Mouse (Mus musculus) stomach, embryonic 16.5 days (tissue): ENCODE measurements around the gene Dnase1l1. TPM values are rescaled to one million over a fixed set of nuclear protein-coding genes. Genes with fewer than 3 reads are reported as not detected.

Experiments used
- ATAC-seq: fragments of 200-750 bp; cut with Nextera tagmentation; 2 replicates; pipeline ENCODE4 v1.8.0; 2017; ENCODE audit warnings: moderate number of reproducible peaks, moderate TSS enrichment; ENCODE audit not compliant: insufficient read depth, low FRiP score
- H3K27ac ChIP-seq: fragments of 300-500 bp; sonication (generic); 2 replicates; pipeline ENCODE4 v1.5.1; 2014; ENCODE audit warnings: low read length
- H3K27me3 ChIP-seq: fragments of 300-500 bp; sonication (generic); 2 replicates; pipeline ENCODE4 v1.6.1; 2014; ENCODE audit warnings: low read length, control low read depth, mixed read lengths; ENCODE audit not compliant: control insufficient read depth, insufficient read depth
- H3K36me3 ChIP-seq: fragments of 300-500 bp; sonication (generic); 2 replicates; pipeline ENCODE4 v1.6.1; 2014; ENCODE audit warnings: low read length; ENCODE audit not compliant: control insufficient read depth, insufficient read depth
- H3K4me1 ChIP-seq: fragments of 300-500 bp; sonication (generic); 2 replicates; pipeline ENCODE4 v1.6.1; 2014; ENCODE audit warnings: low read length, control low read depth, mixed read lengths; ENCODE audit not compliant: control insufficient read depth, insufficient read depth
- H3K4me2 ChIP-seq: fragments of 300-500 bp; sonication (generic); 2 replicates; pipeline ENCODE4 v1.6.1; 2014; ENCODE audit warnings: low read depth, low read length, mixed read lengths
- H3K4me3 ChIP-seq: fragments of 300-500 bp; sonication (generic); replicated peaks from 2 replicates; pipeline ENCODE4 v1.5.1; 2014; ENCODE audit warnings: mild to moderate bottlenecking, low read length
- H3K9ac ChIP-seq: fragments of 300-500 bp; sonication (generic); 2 replicates; pipeline ENCODE4 v1.6.1; 2014; ENCODE audit warnings: low read length
- H3K9me3 ChIP-seq: fragments of 300-500 bp; sonication (generic); replicated peaks from 2 replicates; pipeline ENCODE4 v1.6.1; 2016; ENCODE audit warnings: low read length, control low read depth; ENCODE audit not compliant: control insufficient read depth
- WGBS: fragments of 180-500 bp; shearing (Covaris S2); extraction: QIAGEN DNeasy Blood & Tissue Kit; methylation state at CpG from one replicate; pipeline ENCODE4 v1.1.7; 2014; 5-methylcytosine and 5-hydroxymethylcytosine counted together
- polyA plus RNA-seq: library from polyadenylated mRNA; unstranded; fragments of >200 nt; fragmentation: Nextera tagmentation; extraction: Ambion mirVana; gene quantifications from 2 replicates; pipeline ENCODE4 v1.2.1, GENCODE M21; 2015

Gene Dnase1l1
- polyA plus RNA-seq, result 14.8 and 18.7 TPM in 2 replicates

DNA sequence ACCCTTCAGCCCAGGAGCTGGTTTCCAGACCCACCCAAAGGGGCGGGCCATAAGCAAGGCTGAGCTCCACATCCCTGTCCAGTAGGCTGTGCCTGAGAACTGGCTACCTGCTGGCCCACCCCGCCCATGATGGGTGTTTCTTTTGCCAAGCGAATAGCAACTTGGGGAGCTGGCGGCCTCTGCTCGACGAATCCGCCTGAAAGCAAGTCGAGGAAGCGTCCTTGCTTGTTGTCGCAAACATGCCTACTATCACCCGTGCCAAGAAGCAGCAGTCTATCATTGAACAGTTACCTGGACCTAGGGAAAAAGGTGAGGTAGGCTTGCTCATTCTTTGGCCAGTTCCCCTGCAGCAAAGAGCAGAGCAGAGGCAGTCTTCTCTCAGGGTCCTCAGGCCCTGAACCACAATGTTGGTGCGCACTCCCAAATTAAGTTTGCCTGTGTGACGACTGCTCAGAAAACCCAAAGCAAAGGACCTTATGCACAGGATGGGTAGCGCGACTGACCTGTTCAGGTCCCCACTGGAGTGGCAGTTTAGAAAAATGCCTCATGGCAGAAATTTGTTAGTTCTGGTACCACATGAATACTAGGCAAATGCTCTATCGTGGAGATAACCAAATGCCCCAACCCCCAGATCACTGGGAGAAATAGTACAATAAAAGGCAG, at the start of gene Dnase1l1, which contains the start of gene Taz:
Dnase1l1 (minus strand) TSS at position 606 of the 663 bp plus-strand sequence.
Taz (plus strand) TSS at position 181 of the 663 bp plus-strand sequence.
- peaks cover 6% of the 10 kb centered on the region; the same call in 1 of the 2 replicates for H3K4me1 ChIP-seq
- H3K4me3 ChIP-seq, result peak within 1 kb of the TSS; percentile 53
- no peaks in the 10 kb centered on the region for H3K36me3 ChIP-seq
- H3K4me2 ChIP-seq, result peak within 1 kb of the TSS; percentile 65
- H3K9me3 ChIP-seq, result no peaks in the 10 kb centered on the region
- H3K9ac ChIP-seq, result peak within 1 kb of the TSS; percentile 70
- ATAC-seq, result peak; percentile 95
- 16% methylated on average over 16 of the region's 16 CpGs for WGBS
- H3K27me3 ChIP-seq, result no peaks in the 10 kb centered on the region
- peak within 1 kb of the TSS; percentile 93 for H3K27ac ChIP-seq

DNA sequence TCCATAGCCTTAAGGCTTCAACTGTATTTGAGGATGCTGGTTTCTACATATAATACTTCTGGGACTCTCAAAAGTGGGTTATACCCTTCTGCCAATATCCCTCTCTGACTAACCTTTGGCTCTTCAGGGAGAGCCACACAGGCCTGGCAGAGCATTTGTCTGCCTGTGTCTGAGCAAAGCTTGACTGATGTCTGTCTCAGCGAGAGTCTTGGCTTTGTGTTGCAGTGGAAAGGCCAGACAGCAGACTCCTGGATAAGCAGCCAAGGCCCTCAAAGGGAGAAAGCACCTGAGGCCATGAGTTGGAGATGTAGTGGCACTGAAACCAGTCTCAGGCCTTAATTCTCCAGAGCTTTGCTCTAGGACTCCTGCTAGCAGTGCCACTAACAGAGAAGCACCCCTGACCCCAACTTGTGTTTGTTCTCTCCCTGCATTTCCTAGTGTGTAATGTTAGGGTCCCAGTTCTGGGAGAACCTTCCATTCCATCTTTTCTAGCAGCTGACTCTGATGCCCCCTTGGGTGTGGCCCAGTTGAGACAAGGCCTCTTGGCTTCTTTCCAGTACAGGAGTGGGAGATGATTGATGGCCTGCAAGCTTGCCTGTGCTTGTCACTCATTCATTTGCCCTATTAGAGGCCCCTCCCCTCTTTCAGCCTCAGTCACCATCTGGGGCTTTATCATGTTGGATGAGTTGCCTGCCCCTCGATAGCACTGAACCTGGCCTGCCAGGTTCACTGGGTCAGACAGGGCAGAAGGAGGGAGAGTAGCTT, 48.2 kb upstream of the Dnase1l1 start:
- H3K36me3 ChIP-seq, result no peaks in the 10 kb centered on the region
- no peaks in the 10 kb centered on the region for H3K9me3 ChIP-seq
- no peak overlapping the region for H3K9ac ChIP-seq
- no peaks in the 10 kb centered on the region for H3K27me3 ChIP-seq
- peak overlapping the region; percentile 55 for H3K4me3 ChIP-seq
- H3K4me2 ChIP-seq, result peak overlapping the region; percentile 60
- ATAC-seq, result no peak
- peak overlapping the region; percentile 28; the same call in 1 of the 2 replicates for H3K27ac ChIP-seq
- 17% methylated on average over 2 of the region's 2 CpGs for WGBS
- H3K4me1 ChIP-seq, result no peaks in the 10 kb centered on the region

DNA sequence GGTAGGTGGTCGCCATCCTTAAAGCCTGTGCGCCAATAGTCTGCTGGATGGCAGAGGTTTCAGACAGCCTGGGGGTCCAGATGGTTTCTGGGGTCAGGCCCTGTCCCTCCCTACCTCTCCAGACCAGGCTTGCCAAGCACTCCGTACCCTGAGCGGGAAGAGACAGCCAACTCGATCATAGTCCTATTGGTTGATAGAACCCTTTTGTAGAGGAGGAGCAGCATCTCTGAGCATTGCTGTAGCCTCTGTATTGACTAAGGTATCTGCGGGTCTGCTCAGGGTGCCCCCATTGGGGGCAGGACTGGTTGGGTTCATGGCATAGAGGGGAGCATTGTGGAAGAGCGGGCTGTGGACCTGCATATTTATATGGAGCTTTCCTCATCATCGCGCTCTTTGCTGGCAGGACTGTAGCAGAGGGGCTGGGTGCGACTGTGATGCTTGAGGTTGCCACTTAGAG, 47.1 kb upstream of the Dnase1l1 start:
- peak overlapping the region; percentile 60 for H3K4me2 ChIP-seq
- peak; percentile 35 for ATAC-seq
- peak overlapping the region; percentile 76 for H3K9ac ChIP-seq
- no peaks in the 10 kb centered on the region for H3K36me3 ChIP-seq
- H3K4me3 ChIP-seq, result peak overlapping the region; percentile 55
- no peak overlapping the region for H3K27ac ChIP-seq
- H3K4me1 ChIP-seq, result no peaks in the 10 kb centered on the region
- 18% methylated on average over 10 of the region's 10 CpGs for WGBS
- H3K9me3 ChIP-seq, result no peaks in the 10 kb centered on the region
- H3K27me3 ChIP-seq, result no peaks in the 10 kb centered on the region

DNA sequence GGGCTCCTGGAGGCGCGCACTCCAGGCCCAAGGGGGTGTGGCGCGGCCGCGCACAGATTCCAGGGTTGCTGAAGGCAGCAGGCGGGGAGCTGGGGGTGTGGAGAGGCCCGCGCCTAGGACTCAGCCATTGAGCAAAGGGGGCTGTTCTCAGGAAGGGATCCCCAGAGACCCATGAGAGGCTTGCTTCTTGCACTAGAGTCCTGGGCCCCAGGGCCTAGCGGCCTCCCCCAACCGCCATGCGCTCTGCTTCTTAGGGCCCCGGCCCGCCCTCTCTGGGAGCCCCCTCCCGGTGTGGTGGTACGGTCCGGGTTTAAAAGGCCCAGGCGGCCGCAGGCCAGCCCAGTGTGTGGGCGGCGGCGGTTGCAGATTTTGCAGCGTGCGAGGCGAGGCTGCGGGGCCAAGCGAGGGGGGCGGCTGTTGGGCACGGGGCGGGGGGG, 46.6 kb upstream of the Dnase1l1 start, which contains the start of gene Plxna3:
Plxna3 (plus strand) TSS at position 342 of the 437 bp plus-strand sequence.
- H3K4me2 ChIP-seq, result peak within 1 kb of the TSS; percentile 60
- H3K9me3 ChIP-seq, result no peaks in the 10 kb centered on the region
- H3K36me3 ChIP-seq, result no peaks in the 10 kb centered on the region
- peak within 1 kb of the TSS; percentile 55 for H3K4me3 ChIP-seq
- ATAC-seq, result peak; percentile 93
- H3K9ac ChIP-seq, result peak within 1 kb of the TSS; percentile 76
- no peaks in the 10 kb centered on the region for H3K4me1 ChIP-seq
- H3K27me3 ChIP-seq, result no peaks in the 10 kb centered on the region
- peak within 1 kb of the TSS; percentile 77 for H3K27ac ChIP-seq
- 8% methylated on average over 28 of the region's 30 CpGs for WGBS

DNA sequence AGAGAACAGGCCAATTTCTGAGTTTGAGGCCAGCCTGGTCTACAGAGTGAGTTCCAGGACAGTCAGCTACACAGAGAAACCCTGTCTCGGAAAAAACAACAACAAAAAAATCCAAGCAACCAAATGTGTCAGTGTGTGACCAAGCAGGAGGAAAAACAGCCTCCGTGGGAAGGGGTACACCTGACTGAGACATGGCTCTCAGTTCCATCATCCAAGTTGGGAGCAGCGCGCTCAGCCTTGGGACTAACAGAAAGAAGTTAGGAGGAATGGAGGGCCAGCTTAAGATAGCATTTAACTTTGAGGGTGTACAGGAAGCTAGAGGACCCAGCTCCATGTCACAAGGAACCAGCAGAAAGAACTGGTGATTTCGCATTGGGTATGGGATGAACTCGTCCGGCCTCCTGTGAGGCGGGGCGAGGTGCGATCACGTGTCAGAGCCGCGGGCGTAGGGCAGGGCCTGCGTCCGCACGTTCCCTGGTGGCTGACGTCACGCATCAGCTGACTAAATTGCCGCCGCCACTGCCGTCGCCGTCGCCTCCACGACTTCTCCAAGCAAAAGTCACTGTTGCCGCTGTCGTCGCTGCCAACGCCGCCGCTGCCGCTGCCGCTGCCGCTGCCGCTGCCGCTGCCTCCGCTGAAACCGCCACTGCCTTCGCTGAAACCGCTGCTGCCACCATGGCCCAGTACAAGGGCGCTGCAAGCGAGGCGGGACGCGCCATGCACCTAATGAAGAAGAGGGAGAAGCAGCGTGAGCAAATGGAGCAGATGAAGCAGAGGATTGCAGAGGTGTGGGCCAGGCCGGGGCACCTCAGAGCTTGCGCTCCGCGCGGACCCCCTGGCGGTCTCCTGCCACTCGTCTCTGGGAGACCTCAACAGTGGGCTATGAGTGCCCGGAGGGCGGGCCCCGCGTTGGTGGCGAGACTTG, 30.7 kb upstream of the Dnase1l1 start, which contains the start of gene Fam50a:
Fam50a (plus strand) TSS at position 494 of the 925 bp plus-strand sequence.
- peak within 1 kb of the TSS; percentile 65 for H3K4me2 ChIP-seq
- no peaks in the 10 kb centered on the region for H3K4me1 ChIP-seq
- no peaks in the 10 kb centered on the region for H3K27me3 ChIP-seq
- H3K4me3 ChIP-seq, result peak within 1 kb of the TSS; percentile 68
- H3K27ac ChIP-seq, result peak within 1 kb of the TSS; percentile 76
- peak within 1 kb of the TSS; percentile 73 for H3K9ac ChIP-seq
- H3K36me3 ChIP-seq, result no peaks in the 10 kb centered on the region
- WGBS, result 10% methylated on average over 59 of the region's 59 CpGs
- no peaks in the 10 kb centered on the region; the same call in 1 of the 2 replicates for H3K9me3 ChIP-seq
- ATAC-seq, result peak; percentile 98

DNA sequence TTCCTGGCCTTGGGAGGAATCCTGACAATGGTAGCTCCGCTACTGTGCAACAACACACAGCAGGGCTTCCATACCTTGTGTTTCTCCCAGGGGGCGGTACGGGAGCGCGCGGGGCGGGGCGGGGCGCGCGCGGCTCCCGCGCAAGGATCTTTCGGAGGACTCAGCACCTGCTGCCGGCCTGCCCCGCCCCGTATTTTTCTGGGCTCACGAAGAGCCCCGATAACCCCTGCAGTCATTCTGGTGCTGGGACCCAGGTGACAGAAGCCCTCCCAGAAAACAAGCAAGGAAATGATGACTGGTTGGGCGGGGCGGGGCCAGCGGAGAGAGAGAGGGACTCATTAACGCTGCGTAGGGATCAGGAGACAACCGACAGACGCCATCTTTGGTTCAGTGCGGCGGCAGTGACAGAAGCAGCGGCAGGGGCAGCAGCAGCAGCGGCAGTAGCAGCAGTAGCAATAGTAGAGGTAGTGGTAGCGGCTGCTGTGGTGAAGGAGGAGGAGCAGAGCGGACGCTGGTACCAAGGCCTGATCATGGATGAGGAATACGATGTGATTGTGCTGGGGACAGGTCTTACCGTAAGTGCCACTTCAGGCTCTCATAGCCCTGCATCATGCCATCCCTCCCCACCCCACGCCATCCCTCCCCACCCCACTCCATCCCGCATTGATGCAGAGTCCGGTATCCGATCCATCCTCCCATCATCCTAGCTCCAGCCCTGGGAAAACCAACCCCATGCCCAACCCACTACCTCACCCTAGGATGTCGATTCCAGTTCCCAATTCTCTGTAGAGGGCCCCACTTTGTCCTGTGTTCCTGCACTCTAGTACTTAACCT, 22.9 kb upstream of the Dnase1l1 start, which contains the start of gene Gdi1:
Gdi1 (plus strand) TSS at position 132 of the 834 bp plus-strand sequence.
- peak within 1 kb of the TSS; percentile 78 for H3K9ac ChIP-seq
- H3K27ac ChIP-seq, result peak within 1 kb of the TSS; percentile 86
- H3K27me3 ChIP-seq, result no peaks in the 10 kb centered on the region
- peak within 1 kb of the TSS; percentile 62 for H3K4me2 ChIP-seq
- WGBS, result 13% methylated on average over 39 of the region's 41 CpGs
- H3K9me3 ChIP-seq, result no peaks in the 10 kb centered on the region
- H3K36me3 ChIP-seq, result 0 out of 2 replicates have a peak, but pooled peaks cover 2% of the 10 kb centered on the region
- H3K4me3 ChIP-seq, result peak within 1 kb of the TSS; percentile 59
- H3K4me1 ChIP-seq, result no peaks in the 10 kb centered on the region
- ATAC-seq, result peak; percentile 85

DNA sequence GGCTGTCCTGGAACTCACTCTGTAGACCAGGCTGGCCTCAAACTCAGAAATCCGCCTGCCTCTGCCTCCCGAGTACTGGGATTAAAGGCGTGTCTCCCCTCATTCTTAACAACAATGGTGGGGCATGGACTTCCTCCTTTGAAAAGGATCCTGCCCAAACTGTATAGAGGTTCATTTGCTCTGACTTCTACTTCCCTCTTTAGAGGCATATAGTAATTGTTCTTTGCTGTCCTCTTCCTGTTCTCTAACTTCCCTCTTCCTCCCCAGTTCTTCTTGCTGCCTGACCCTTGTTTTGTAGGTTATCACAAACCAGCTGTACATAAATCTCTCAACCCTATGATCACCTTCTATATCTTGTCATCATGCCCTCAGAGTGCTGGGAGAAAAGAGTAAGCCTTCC, 17.6 kb upstream of the Dnase1l1 start:
- no peak overlapping the region for H3K27ac ChIP-seq
- H3K4me2 ChIP-seq, result no peak overlapping the region
- H3K36me3 ChIP-seq, result 0 out of 2 replicates have a peak, but pooled peaks cover 2% of the 10 kb centered on the region
- H3K4me1 ChIP-seq, result 0 out of 2 replicates have a peak, but pooled peaks cover 2% of the 10 kb centered on the region
- no peaks in the 10 kb centered on the region for H3K27me3 ChIP-seq
- no peak overlapping the region for H3K9ac ChIP-seq
- no peaks in the 10 kb centered on the region for H3K9me3 ChIP-seq
- WGBS, result 74% methylated on average over 3 of the region's 3 CpGs
- ATAC-seq, result no peak
- H3K4me3 ChIP-seq, result no peak overlapping the region
